Mouse (Mus musculus) small intestine, adult 2 months (tissue): ENCODE measurements around the gene Sdc1.

ENCODE experiments used
- CTCF ChIP-seq: fragments of 200-500 bp; IDR thresholded peaks from 2 replicates; pipeline ENCODE4 v1.5.1; 2012; ENCODE audit warnings: low read depth, mild to moderate bottlenecking, control low read depth, inconsistent platforms, low read length, moderate library complexity, mixed read lengths; ENCODE audit not compliant: insufficient replicate concordance, insufficient read length; ENCODE audit errors: extremely low read depth
- POLR2A ChIP-seq: fragments of 200-500 bp; IDR thresholded peaks from 2 replicates; pipeline ENCODE4 v1.6.1; 2012; ENCODE audit warnings: low read depth, mild to moderate bottlenecking, control low read depth, inconsistent platforms, low read length, moderate library complexity

GRCm38 (mm10) chr12:8827014-8827715 is 56.0 kb downstream of the Sdc1 start:
- TF ChIP-seq POLR2A (no peak), CTCF (no peak)
